Mouse (Mus musculus) gastrocnemius, postnatal 14 days (tissue): ENCODE data around the gene Knl1. TPM values are rescaled to one million over a fixed set of nuclear protein-coding genes. Genes with fewer than 3 reads are reported as not detected.

ENCODE experiments used
- DNase-seq: peaks from one replicate; pipeline ENCODE4 v3.0.0; 2021; ENCODE audit warnings: mixed read lengths
- intact Hi-C: fragments of 180-260 bp; cut with DNase I; formaldehyde crosslinking; loops from one replicate; pipeline ENCODE4 v1.15.1; 2025; ENCODE audit warnings: low total_unique reads
- total RNA-seq, 2 experiments: library from RNA; stranded (reverse); gene quantifications; 2 replicates each; pipeline ENCODE4 v1.2.3; 2021

The Knl1 gene
- total RNA-seq, 2 experiments from 2014 or later, result 2.2 to 2.3 TPM

GRCm38 (mm10) chr2:119147160-119147678, 100.3 kb downstream of the Knl1 start:
- DNase-seq, result no peak
- intact Hi-C loops, result no loop called here

GRCm38 (mm10) chr2:119147775-119148174, 100.9 kb downstream of the Knl1 start:
- intact Hi-C loops, result no loop called here
- DNase-seq, result no peak

GRCm38 (mm10) chr2:119152255-119152654, 105.3 kb downstream of the Knl1 start:
- intact Hi-C loops, result no loop called here
- no peak for DNase-seq

- DNase-seq, result no peak
- intact Hi-C loops, result no loop called here
Observed at GRCm38 (mm10) chr2:119154683-119155082, 107.8 kb downstream of the Knl1 start.

Other genes with a start within 250 kb of the Knl1 start
- gene Knstrn, start 233.1 kb upstream of the Knl1 start, total RNA-seq, result 1 to 10 TPM; 3.8 to 4.1 TPM
- 10 to 100 TPM; 68.8 to 85.3 TPM for gene Ivd, start 185.2 kb upstream of the Knl1 start, total RNA-seq
- 1 to 10 TPM; 4.9 to 5.0 TPM for gene Bahd1, start 146.7 kb upstream of the Knl1 start, total RNA-seq
- 1 to 10 TPM; 5.8 to 6.2 TPM for gene Chst14, start 120.6 kb upstream of the Knl1 start, total RNA-seq
- 1 to 10 TPM; 5.6 to 6.2 TPM for gene Ccdc32, start 17.7 kb upstream of the Knl1 start, total RNA-seq
- gene Rpusd2, start 12.3 kb upstream of the Knl1 start, total RNA-seq, result 1 to 10 TPM; 2.7 to 3.5 TPM
- gene Rad51, start 65.7 kb downstream of the Knl1 start, total RNA-seq, result 1 to 10 TPM; 2.6 to 3.1 TPM
- 1 to 10 TPM; 4.8 to 5.5 TPM for gene Rmdn3, start 109.9 kb downstream of the Knl1 start, total RNA-seq
- under 1 TPM in 1 of 2 experiments, not detected in 1; 0.57 TPM for gene Gchfr, start 120.7 kb downstream of the Knl1 start, total RNA-seq
- under 1 TPM in 1 of 2 experiments, not detected in 1; 0.06 TPM for gene Gm14137, start 127.4 kb downstream of the Knl1 start, total RNA-seq
- gene Zfyve19, start 161.5 kb downstream of the Knl1 start, total RNA-seq, result 10 to 100 TPM; 10.6 to 11.6 TPM
- gene Dnajc17, start 161.7 kb downstream of the Knl1 start, total RNA-seq, result 1 to 10 TPM; 8.2 to 8.9 TPM
- gene Ppp1r14d, start 182.8 kb downstream of the Knl1 start, total RNA-seq, result not detected
- under 1 TPM in 1 of 2 experiments, not detected in 1; 0.64 TPM for gene Spint1, start 190.2 kb downstream of the Knl1 start, total RNA-seq
- gene Rhov, start 224.2 kb downstream of the Knl1 start, total RNA-seq, result not detected
- gene Vps18, start 241.6 kb downstream of the Knl1 start, total RNA-seq, result 1 to 10 TPM; 8.3 to 8.9 TPM